Mouse (Mus musculus) lung, embryonic 16.5 days (tissue): Measurements from ENCODE around the gene 4930452B06Rik. TPM values are rescaled to one million over a fixed set of nuclear protein-coding genes. Genes with fewer than 3 reads are reported as not detected.

Experiments used
- ATAC-seq: fragments of 200-750 bp; cut with Nextera tagmentation; 2 replicates; pipeline ENCODE4 v1.8.0; 2017; ENCODE audit warnings: low read depth, mild to moderate bottlenecking, moderate library complexity
- H3K27ac ChIP-seq: fragments of 300-500 bp; sonication (generic); 2 replicates; pipeline ENCODE4 v1.5.1; 2014; ENCODE audit warnings: mild to moderate bottlenecking, control low read depth, low read length
- H3K27me3 ChIP-seq: fragments of 300-500 bp; sonication (generic); 2 replicates; pipeline ENCODE4 v1.6.1; 2014; ENCODE audit warnings: low read depth, low read length, mixed read lengths; ENCODE audit not compliant: control insufficient read depth, insufficient read depth
- H3K36me3 ChIP-seq: fragments of 300-500 bp; sonication (generic); 2 replicates; pipeline ENCODE4 v1.6.1; 2014; ENCODE audit warnings: low read length; ENCODE audit not compliant: control insufficient read depth, insufficient read depth
- H3K4me1 ChIP-seq: fragments of 300-500 bp; sonication (generic); replicated peaks from 2 replicates; pipeline ENCODE4 v1.6.1; 2014; ENCODE audit warnings: low read length, mixed read lengths; ENCODE audit not compliant: control insufficient read depth, insufficient read depth
- H3K4me2 ChIP-seq: fragments of 300-500 bp; sonication (generic); 2 replicates; pipeline ENCODE4 v1.6.1; 2014; ENCODE audit warnings: low read depth, low read length, control low read depth
- H3K4me3 ChIP-seq: fragments of 300-500 bp; sonication (generic); 2 replicates; pipeline ENCODE4 v1.5.1; 2014; ENCODE audit warnings: mild to moderate bottlenecking, low read length, control low read depth
- H3K9ac ChIP-seq: fragments of 300-500 bp; sonication (generic); 2 replicates; pipeline ENCODE4 v1.6.1; 2014; ENCODE audit warnings: low read length, control low read depth
- H3K9me3 ChIP-seq: fragments of 300-500 bp; sonication (generic); 2 replicates; pipeline ENCODE4 v1.6.1; 2016; ENCODE audit warnings: low read length; ENCODE audit not compliant: control insufficient read depth
- WGBS: fragments of 180-500 bp; shearing (Covaris S2); extraction: QIAGEN DNeasy Blood & Tissue Kit; methylation state at CpG from one replicate; pipeline ENCODE4 v1.1.7; 2014; 5-methylcytosine and 5-hydroxymethylcytosine counted together
- polyA plus RNA-seq: library from polyadenylated mRNA; unstranded; fragments of >200 nt; fragmentation: Nextera tagmentation; extraction: Ambion mirVana; gene quantifications from 2 replicates; pipeline ENCODE4 v1.2.1, GENCODE M21; 2015

4930452B06Rik gene
- polyA plus RNA-seq, 1 experiment from 2014 or later = 16.0 TPM

GRCm38 (mm10) chr14:8405946-8406345, 260.1 kb downstream of the 4930452B06Rik start:
- 71% methylated on average over 6 of the region's 6 CpGs for WGBS
- Histone ChIP-seq H3K4me1 (no peaks in the 10 kb centered on the region), H3K27ac (no peak overlapping the region), H3K27me3 (no peaks in the 10 kb centered on the region), H3K4me3 (no peak overlapping the region), H3K9me3 (no peaks in the 10 kb centered on the region), H3K9ac (no peak overlapping the region), H3K4me2 (no peak overlapping the region), H3K36me3 (no peaks in the 10 kb centered on the region)
- ATAC-seq = no peak

- Histone ChIP-seq H3K4me2 (no peak overlapping the region), H3K27ac (no peak overlapping the region), H3K27me3 (no peaks in the 10 kb centered on the region), H3K4me1 (no peaks in the 10 kb centered on the region), H3K36me3 (no peaks in the 10 kb centered on the region), H3K4me3 (no peak overlapping the region), H3K9me3 (no peaks in the 10 kb centered on the region), H3K9ac (no peak overlapping the region)
- ATAC-seq = no peak
- WGBS = 90% methylated on average over 3 of the region's 3 CpGs
Measured at GRCm38 (mm10) chr14:8403310-8403709, 262.7 kb downstream of the 4930452B06Rik start.

- Histone ChIP-seq H3K9ac (no peak overlapping the region), H3K9me3 (no peaks in the 10 kb centered on the region), H3K27ac (no peak overlapping the region), H3K27me3 (no peaks in the 10 kb centered on the region), H3K4me3 (no peak overlapping the region), H3K36me3 (no peaks in the 10 kb centered on the region), H3K4me2 (no peak overlapping the region), H3K4me1 (no peaks in the 10 kb centered on the region)
- ATAC-seq = no peak
Measured at GRCm38 (mm10) chr14:8398507-8398906, 267.5 kb downstream of the 4930452B06Rik start.

- Histone ChIP-seq H3K27me3 (no peaks in the 10 kb centered on the region), H3K36me3 (no peaks in the 10 kb centered on the region), H3K27ac (no peak overlapping the region), H3K9ac (no peak overlapping the region), H3K9me3 (no peaks in the 10 kb centered on the region), H3K4me2 (no peak overlapping the region), H3K4me3 (no peak overlapping the region), H3K4me1 (no peaks in the 10 kb centered on the region)
- ATAC-seq = no peak
- 59% methylated on average over 7 of the region's 7 CpGs for WGBS
Measured at GRCm38 (mm10) chr14:8395690-8396287, 270.3 kb downstream of the 4930452B06Rik start.

GRCm38 (mm10) chr14:8392181-8392825, 273.7 kb downstream of the 4930452B06Rik start:
- Histone ChIP-seq H3K36me3 (no peaks in the 10 kb centered on the region), H3K4me1 (no peaks in the 10 kb centered on the region), H3K9ac (no peak overlapping the region), H3K4me2 (no peak overlapping the region), H3K9me3 (no peaks in the 10 kb centered on the region), H3K27ac (no peak overlapping the region), H3K27me3 (no peaks in the 10 kb centered on the region), H3K4me3 (no peak overlapping the region)
- WGBS = 37% methylated on average over 6 of the region's 6 CpGs
- ATAC-seq = no peak
